Mouse (Mus musculus): Measurements from ENCODE around the gene Pex5.

GRCm38 (mm10) chr6:124406326-124406725 is 8.5 kb downstream of the Pex5 start:
- TF ChIP-seq CTCF (IDR thresholded peaks at IDR 0.05; ENCODE audit: borderline replicate concordance, control insufficient read depth, extremely low read depth, insufficient read depth, low read length, poor library complexity) (no peak), POLR2A (IDR thresholded peaks at IDR 0.05; ENCODE audit: control insufficient read depth, extremely low read depth, insufficient read depth, low read length, poor library complexity) (no peak)
